Mouse (Mus musculus) midbrain, embryonic 10.5 days (tissue): ENCODE results near the gene Pcsk5. TPM values are rescaled to one million over a fixed set of nuclear protein-coding genes. Genes with fewer than 3 reads are reported as not detected.
A peak's percentile ranks its signal among the peaks of the same experiment; 100 is the strongest.

Experiments
- DNase-seq: peaks from one replicate; pipeline ENCODE4 v3.0.0-alpha.2; 2017; ENCODE audit warnings: low spot score
- H3K27ac ChIP-seq: fragments of 300-500 bp; sonication (generic); replicated peaks from 2 replicates; pipeline ENCODE4 v1.5.1; 2016; ENCODE audit warnings: mild to moderate bottlenecking
- H3K27me3 ChIP-seq: fragments of 300-500 bp; sonication (generic); 2 replicates; pipeline ENCODE4 v1.6.1; 2016; ENCODE audit warnings: low read depth, mild to moderate bottlenecking; ENCODE audit not compliant: poor library complexity, severe bottlenecking
- H3K36me3 ChIP-seq: fragments of 300-500 bp; sonication (generic); 2 replicates; pipeline ENCODE4 v1.6.1; 2016; ENCODE audit warnings: mild to moderate bottlenecking, moderate library complexity
- H3K4me1 ChIP-seq: fragments of 300-500 bp; sonication (generic); 2 replicates; pipeline ENCODE4 v1.6.1; 2016
- H3K4me3 ChIP-seq: fragments of 300-500 bp; sonication (generic); 2 replicates; pipeline ENCODE4 v1.5.1; 2016; ENCODE audit warnings: mild to moderate bottlenecking, moderate library complexity
- H3K9me3 ChIP-seq: fragments of 300-500 bp; sonication (generic); replicated peaks from 2 replicates; pipeline ENCODE4 v1.6.1; 2016; ENCODE audit warnings: mild to moderate bottlenecking
- WGBS: fragments of 180-500 bp; shearing (Covaris S2); methylation state at CpG from one replicate; pipeline ENCODE4 v1.1.7; 2016; 5-methylcytosine and 5-hydroxymethylcytosine counted together
- polyA plus RNA-seq: library from polyadenylated mRNA; unstranded; fragments of >200 nt; fragmentation: Nextera tagmentation; extraction: Ambion mirVana; gene quantifications from 2 replicates; pipeline ENCODE4 v1.2.1, GENCODE M21; 2016

The Pcsk5 gene
- polyA plus RNA-seq, 1 experiment from 2014 or later = 6.6 TPM

DNA sequence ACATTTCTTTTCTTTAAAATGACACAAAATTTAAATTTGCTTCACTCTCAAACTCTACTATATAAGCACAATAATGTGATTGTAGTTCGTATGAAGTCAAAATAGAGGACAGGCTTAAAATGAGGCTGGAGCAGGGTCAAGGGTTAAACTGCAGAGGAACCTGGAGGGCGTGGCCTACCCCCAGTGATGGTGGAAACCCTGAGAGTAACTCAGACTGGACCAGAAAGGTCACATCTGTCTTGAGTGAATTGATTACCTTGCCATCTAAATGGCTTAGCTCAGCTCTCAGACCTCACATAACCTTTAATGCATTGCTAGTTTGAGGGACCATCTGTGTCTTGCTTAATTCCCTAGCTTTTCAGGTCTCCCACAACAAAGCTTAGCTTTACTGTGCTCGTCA lies 323.0 kb downstream of the Pcsk5 start:
- DNase-seq = no peak
- WGBS = 66% methylated on average over 3 of the region's 3 CpGs
- Histone ChIP-seq H3K36me3 (no peaks in the 10 kb centered on the region), H3K4me3 (no peak overlapping the region), H3K9me3 (no peaks in the 10 kb centered on the region), H3K27me3 (no peaks in the 10 kb centered on the region), H3K4me1 (no peaks in the 10 kb centered on the region), H3K27ac (no peak overlapping the region)

DNA sequence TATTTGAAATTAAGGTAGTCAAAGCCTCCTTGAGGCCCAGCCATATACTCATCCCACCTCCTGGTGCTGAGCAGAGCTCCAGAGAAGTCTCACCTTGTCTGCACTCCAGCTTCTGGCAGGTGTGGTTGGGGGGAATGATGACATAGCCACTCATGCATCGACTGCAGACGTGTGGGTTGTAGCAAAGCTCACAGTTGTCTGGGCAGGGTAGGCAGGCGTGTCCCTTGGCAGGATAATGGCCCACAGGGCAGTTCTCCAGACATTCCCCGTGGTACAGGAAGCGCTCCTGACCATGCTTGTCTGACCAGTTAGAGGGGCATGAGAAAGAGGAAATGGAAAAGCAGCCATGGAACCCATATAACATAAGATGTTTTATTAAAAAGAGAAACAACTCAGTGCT lies 326.1 kb downstream of the Pcsk5 start:
- WGBS = 80% methylated on average over 5 of the region's 5 CpGs
- Histone ChIP-seq H3K4me1 (no peaks in the 10 kb centered on the region), H3K27ac (no peak overlapping the region), H3K9me3 (no peaks in the 10 kb centered on the region), H3K36me3 (no peaks in the 10 kb centered on the region), H3K4me3 (no peak overlapping the region), H3K27me3 (no peaks in the 10 kb centered on the region)
- DNase-seq = no peak

DNA sequence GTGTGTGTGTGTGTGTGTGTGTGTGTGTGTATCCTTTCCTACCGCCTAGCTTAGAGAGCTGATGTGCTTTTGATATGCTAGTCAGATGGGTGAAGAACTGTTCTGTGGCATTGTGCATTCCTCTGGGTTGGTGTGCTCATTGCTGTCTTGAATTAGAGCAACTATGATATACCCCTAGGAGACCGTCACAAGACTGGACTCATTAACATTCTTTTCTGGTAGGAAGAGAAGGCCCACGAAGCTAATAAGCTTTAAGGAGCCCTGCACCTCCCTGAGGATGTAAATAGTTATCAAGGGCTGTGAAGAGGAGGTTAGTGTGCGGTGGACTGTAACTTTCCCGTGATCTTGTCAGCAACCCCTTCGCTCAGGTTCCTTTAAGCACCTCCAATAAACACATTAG lies 333.2 kb downstream of the Pcsk5 start:
- no peaks in the 10 kb centered on the region for H3K27me3 ChIP-seq
- no peak overlapping the region for H3K27ac ChIP-seq
- WGBS = 73% methylated on average over 6 of the region's 6 CpGs
- no peaks in the 10 kb centered on the region for H3K4me1 ChIP-seq
- H3K36me3 ChIP-seq = no peaks in the 10 kb centered on the region
- H3K9me3 ChIP-seq = no peaks in the 10 kb centered on the region
- no peak overlapping the region for H3K4me3 ChIP-seq
- no peak for DNase-seq

DNA sequence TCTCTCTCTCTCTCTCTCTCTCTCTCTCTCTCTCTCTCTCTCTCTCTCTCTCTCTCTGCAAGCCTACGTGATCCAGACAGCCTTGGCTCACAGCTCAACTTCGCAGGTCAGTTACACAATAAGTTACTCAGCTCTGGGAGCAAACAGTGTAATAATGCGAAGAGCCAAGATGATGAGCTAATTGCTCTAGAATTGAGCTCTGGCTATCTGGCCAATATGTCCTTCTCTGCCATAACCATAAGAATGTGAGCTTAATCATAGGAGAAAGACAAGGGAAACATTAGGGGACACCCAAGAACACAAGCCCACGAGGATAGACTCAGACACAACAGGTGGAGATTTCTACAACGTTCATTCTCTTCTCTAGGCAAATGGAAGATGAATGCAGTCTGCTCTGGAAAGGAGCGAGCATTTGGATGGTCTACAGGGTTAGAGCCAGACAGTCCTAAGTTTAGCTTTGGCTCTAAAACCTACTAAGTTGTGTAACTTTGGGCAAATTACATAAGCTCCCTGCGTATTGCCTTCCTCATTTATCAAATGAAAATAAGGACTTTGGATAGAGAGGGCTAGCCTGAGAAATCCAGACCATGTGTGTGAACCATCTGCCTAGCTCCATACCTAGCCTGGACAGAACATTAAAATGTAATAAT lies 338.7 kb downstream of the Pcsk5 start:
- no peak overlapping the region for H3K27ac ChIP-seq
- H3K27me3 ChIP-seq = no peaks in the 10 kb centered on the region
- WGBS = 90% methylated on average over 7 of the region's 7 CpGs
- H3K36me3 ChIP-seq = no peaks in the 10 kb centered on the region
- no peak overlapping the region for H3K4me3 ChIP-seq
- no peaks in the 10 kb centered on the region for H3K4me1 ChIP-seq
- DNase-seq = no peak
- no peaks in the 10 kb centered on the region for H3K9me3 ChIP-seq

DNA sequence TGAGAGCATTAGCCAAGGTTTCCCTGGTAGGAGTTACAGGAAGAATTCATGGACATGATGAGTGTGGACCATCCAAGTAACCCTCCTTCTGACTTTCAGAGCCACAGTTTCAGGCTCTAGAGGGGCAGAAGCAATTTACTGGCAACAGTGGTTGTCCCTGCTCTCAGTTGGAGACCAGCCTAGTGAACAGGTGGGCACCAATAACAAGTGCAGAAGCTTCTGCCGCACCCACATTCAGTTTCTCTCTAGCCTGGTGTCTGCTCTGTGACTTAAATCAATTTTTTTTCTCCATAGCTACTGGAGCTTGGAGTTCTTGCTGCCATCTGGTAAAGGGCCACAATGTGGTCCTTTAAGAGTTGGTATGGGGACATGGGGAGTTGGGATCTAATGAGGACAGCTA lies 341.3 kb downstream of the Pcsk5 start:
- Histone ChIP-seq H3K27me3 (no peaks in the 10 kb centered on the region), H3K4me3 (no peak overlapping the region), H3K36me3 (no peaks in the 10 kb centered on the region), H3K4me1 (peaks cover 9% of the 10 kb centered on the region), H3K9me3 (no peaks in the 10 kb centered on the region; the same call in 1 of the 2 replicates), H3K27ac (no peak overlapping the region)
- 97% methylated on average over 1 of the region's 1 CpGs for WGBS
- DNase-seq = no peak

DNA sequence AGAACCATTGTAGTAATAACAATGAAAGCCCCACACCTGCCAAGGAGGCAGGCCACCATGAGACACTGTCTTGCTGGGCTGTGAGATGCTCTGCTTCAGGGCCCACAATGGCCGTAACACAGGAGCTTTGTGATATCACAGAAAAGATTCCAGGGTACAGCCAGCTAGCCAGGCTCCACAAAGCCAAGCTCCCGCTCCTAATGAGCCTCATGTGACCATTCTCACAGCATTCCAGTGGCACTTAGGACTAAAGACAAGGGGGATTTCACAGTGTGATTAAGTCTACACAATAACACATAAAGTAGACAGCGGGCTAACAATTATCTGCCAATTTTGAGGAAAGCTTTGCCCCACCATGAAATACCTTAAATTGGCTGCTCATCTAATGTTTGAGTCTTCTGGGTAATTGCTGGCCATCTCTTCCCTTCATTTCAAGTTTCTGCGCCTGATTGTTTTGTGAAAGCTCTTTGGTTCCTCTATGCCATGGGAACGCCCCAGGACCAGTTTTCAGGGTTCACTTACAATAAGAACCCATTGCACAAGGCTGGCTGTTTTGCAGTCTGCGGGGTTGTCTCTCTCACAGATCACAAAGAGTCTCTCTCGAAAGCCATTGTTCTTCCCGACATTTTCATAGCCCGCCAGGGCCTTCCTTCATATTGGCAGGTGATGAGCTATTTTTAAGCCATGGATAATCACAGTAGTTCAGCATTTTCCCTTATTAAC lies 345.4 kb downstream of the Pcsk5 start:
- no peak for DNase-seq
- 0 out of 2 replicates have a peak overlapping the region, but pooled peaks have one; percentile 34 for H3K27ac ChIP-seq
- no peaks in the 10 kb centered on the region; the same call in 1 of the 2 replicates for H3K9me3 ChIP-seq
- no peaks in the 10 kb centered on the region for H3K27me3 ChIP-seq
- WGBS = 75% methylated on average over 9 of the region's 9 CpGs
- H3K4me1 ChIP-seq = peaks cover 9% of the 10 kb centered on the region
- no peaks in the 10 kb centered on the region for H3K36me3 ChIP-seq
- no peak overlapping the region for H3K4me3 ChIP-seq

DNA sequence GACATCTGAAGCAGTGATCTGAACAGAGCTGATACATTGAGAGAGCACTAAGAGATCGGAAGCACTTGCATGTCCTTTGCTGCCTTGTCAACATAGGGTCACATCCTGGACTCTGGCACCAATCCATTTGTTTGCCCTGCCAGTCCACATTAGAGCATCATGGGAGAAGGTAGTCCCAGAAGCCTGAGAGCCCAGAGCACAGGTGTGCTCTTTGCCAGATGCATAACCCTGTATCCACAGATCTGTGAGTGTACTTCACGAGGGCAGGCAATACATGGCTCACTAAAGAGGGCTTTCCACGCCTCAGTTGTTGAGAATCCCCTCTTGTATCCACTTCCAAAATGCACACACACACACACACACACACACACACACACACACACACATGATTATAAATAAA lies 346.1 kb downstream of the Pcsk5 start:
- 94% methylated on average over 3 of the region's 3 CpGs for WGBS
- peaks cover 9% of the 10 kb centered on the region for H3K4me1 ChIP-seq
- no peak for DNase-seq
- H3K27me3 ChIP-seq = no peaks in the 10 kb centered on the region
- H3K36me3 ChIP-seq = no peaks in the 10 kb centered on the region
- no peak overlapping the region for H3K4me3 ChIP-seq
- H3K9me3 ChIP-seq = no peaks in the 10 kb centered on the region; the same call in 1 of the 2 replicates
- no peak overlapping the region for H3K27ac ChIP-seq

DNA sequence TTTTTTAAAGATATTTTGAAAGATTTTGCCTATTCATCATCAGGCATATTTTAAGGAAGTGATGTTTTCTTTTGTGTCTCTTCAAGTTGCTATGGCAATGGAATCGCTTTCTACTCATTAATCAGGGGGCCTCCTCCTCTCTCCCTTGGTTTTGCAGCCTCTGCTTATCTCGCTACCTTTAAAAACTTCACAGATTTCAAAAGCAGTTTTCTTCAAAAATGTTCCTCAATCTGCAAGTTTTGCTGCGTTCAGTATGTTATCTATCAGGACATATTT lies 347.6 kb downstream of the Pcsk5 start:
- Histone ChIP-seq H3K36me3 (no peaks in the 10 kb centered on the region), H3K9me3 (no peaks in the 10 kb centered on the region; the same call in 1 of the 2 replicates), H3K4me1 (peaks cover 9% of the 10 kb centered on the region), H3K27me3 (no peaks in the 10 kb centered on the region), H3K27ac (no peak overlapping the region), H3K4me3 (no peak overlapping the region)
- WGBS = 75% methylated on average over 3 of the region's 3 CpGs
- DNase-seq = no peak

DNA sequence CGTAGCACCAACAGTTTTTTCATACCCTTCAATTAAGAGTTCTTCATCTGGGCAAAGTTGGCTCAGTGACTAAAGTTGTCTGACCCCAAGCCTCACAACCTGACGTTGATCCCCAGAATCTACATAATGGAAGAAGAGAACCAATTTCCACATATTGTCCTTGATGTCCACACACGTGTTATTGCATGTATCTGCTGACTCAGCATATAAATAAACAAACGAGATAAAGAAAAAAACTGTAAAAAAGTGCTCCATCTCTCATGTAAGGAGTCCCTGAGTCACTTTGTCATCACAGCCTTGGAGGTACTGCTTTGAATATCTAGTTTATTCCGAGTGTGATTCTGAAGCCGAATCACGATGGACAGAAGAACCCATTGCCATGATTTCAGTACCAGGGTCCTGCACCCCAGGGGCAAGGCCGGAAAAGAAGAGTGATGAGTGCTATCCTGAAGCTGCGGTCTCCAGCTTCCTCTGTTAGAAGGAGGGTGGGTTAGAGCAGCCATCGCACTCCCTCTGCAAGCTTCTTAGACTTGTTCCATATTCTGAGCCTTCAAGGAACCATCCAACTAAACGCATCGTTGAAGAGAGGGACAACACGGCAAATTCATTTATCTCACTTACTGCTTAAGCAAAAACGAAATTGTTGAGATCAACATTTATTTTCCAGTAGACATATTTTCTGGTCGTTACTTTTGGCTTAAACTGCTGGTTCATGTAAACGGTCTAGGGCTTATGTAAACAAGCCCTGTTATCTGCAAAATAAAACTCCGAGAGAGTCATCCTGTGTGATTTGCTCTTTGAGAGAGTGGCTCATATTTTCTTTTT lies 348.2 kb downstream of the Pcsk5 start:
- H3K36me3 ChIP-seq = no peaks in the 10 kb centered on the region
- no peak overlapping the region for H3K27ac ChIP-seq
- H3K4me1 ChIP-seq = peaks cover 9% of the 10 kb centered on the region
- no peak for DNase-seq
- no peaks in the 10 kb centered on the region for H3K27me3 ChIP-seq
- H3K4me3 ChIP-seq = no peak overlapping the region
- WGBS = 92% methylated on average over 17 of the region's 17 CpGs
- H3K9me3 ChIP-seq = no peaks in the 10 kb centered on the region; the same call in 1 of the 2 replicates

DNA sequence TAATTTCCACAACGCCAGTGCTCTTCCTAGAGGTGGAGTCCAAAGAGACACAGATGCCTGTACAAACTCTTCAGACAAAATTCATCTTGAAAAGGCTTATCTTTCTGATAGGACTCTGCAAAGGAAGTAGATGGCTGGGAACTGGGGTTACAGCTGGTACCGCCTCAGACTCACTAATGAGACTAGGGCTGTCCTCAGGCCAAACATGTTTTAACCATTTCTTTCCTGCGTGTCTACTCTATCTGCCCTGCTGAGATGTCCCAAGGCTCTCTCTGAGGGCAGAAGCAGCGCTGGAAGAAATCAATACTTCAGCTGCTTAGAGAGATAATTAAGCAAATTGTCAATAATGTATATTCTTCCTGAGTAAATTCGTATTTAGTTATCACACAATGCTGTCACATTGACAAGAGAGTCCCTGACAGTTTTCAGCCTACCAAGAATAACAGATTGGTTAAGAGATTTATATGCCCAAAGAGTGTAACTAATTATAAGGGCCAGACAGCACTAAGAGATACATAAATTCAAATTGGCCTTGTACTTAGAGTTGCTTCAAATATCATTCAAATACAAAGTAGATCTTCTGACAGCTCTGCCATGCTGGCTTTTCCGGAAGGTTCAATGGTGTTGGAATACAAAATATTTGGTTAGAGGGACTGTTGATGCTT lies 355.2 kb downstream of the Pcsk5 start:
- DNase-seq = no peak
- H3K9me3 ChIP-seq = no peaks in the 10 kb centered on the region
- H3K27me3 ChIP-seq = no peaks in the 10 kb centered on the region
- no peaks in the 10 kb centered on the region for H3K4me1 ChIP-seq
- no peak overlapping the region for H3K27ac ChIP-seq
- H3K36me3 ChIP-seq = no peaks in the 10 kb centered on the region
- H3K4me3 ChIP-seq = no peak overlapping the region
- 83% methylated on average over 6 of the region's 6 CpGs for WGBS

DNA sequence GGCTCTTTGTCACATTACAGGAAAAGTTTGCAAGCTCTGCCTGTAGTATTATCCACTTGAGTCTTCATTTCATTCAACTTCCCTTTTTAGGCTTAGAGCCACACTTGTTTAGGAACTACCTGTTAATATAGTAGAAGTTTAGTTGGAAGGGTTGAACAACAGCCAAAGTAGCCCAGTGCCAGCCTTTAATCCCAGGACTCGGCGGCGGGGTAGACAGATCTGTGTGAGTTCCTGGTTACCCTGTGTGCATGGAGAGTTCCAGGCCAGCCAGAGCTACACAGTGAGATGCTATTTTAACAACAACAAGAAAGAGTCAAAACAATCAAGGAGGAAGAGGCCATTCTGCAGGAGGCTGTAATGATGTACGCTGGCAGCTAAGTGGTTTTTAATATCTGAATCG lies 358.0 kb downstream of the Pcsk5 start:
- Histone ChIP-seq H3K4me1 (no peaks in the 10 kb centered on the region), H3K27me3 (no peaks in the 10 kb centered on the region), H3K4me3 (no peak overlapping the region), H3K9me3 (no peaks in the 10 kb centered on the region), H3K36me3 (no peaks in the 10 kb centered on the region), H3K27ac (no peak overlapping the region)
- no peak for DNase-seq
- 94% methylated on average over 5 of the region's 5 CpGs for WGBS

DNA sequence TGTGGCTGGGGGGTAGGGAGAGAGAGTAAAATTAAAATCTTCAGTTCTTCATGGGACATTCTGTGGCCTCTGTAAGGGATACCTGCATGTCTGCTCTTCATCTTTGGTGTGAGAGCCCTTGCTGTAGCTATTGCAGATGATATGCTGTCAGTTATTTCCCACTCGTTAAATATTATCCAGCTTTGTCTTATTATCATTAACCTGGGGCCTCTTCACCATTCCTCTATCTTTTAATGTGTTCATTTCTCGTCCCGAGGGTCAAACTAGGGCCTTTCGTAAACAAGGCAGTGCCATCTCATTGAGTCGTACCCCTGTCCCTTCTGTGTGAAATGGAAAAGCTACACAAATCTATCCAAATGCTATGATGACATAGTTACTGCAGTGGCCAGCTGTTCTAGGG lies 361.4 kb downstream of the Pcsk5 start:
- no peaks in the 10 kb centered on the region for H3K36me3 ChIP-seq
- no peak overlapping the region for H3K27ac ChIP-seq
- no peak for DNase-seq
- H3K27me3 ChIP-seq = no peaks in the 10 kb centered on the region
- H3K4me1 ChIP-seq = no peaks in the 10 kb centered on the region
- H3K9me3 ChIP-seq = no peaks in the 10 kb centered on the region
- 90% methylated on average over 5 of the region's 5 CpGs for WGBS
- no peak overlapping the region for H3K4me3 ChIP-seq
